Mouse (Mus musculus) stomach, postnatal 0 days (tissue): Measurements from ENCODE around the gene Stat1. TPM values are rescaled to one million over a fixed set of nuclear protein-coding genes. Genes with fewer than 3 reads are reported as not detected.

Experiments
- ATAC-seq: fragments of 200-750 bp; cut with Nextera tagmentation; 2 replicates; pipeline ENCODE4 v1.8.0; 2017; ENCODE audit not compliant: low FRiP score, low TSS enrichment
- DNase-seq: peaks from one replicate; pipeline ENCODE4 v3.0.0-alpha.2; 2016; ENCODE audit warnings: low spot score
- H3K27ac ChIP-seq: fragments of 300-500 bp; sonication (generic); replicated peaks from 2 replicates; pipeline ENCODE4 v1.5.1; 2014; ENCODE audit warnings: mild to moderate bottlenecking, control low read depth
- H3K27me3 ChIP-seq: fragments of 300-500 bp; sonication (generic); 2 replicates; pipeline ENCODE4 v1.6.1; 2014; ENCODE audit warnings: low read length; ENCODE audit not compliant: control insufficient read depth, insufficient read depth
- H3K36me3 ChIP-seq: fragments of 300-500 bp; sonication (generic); 2 replicates; pipeline ENCODE4 v1.6.1; 2014; ENCODE audit warnings: low read length, mixed read lengths; ENCODE audit not compliant: control insufficient read depth, insufficient read depth
- H3K4me1 ChIP-seq: fragments of 300-500 bp; sonication (generic); replicated peaks from 2 replicates; pipeline ENCODE4 v1.6.1; 2014; ENCODE audit warnings: antibody characterized with exemption; ENCODE audit not compliant: control insufficient read depth, insufficient read depth
- H3K4me2 ChIP-seq: fragments of 300-500 bp; sonication (generic); replicated peaks from 2 replicates; pipeline ENCODE4 v1.6.1; 2014; ENCODE audit warnings: low read depth, mild to moderate bottlenecking, control low read depth, moderate library complexity
- H3K4me3 ChIP-seq: fragments of 300-500 bp; sonication (generic); 2 replicates; pipeline ENCODE4 v1.5.1; 2014; ENCODE audit warnings: low read depth, low read length, control low read depth
- H3K9ac ChIP-seq: fragments of 300-500 bp; sonication (generic); 2 replicates; pipeline ENCODE4 v1.6.1; 2014; ENCODE audit warnings: mild to moderate bottlenecking, low read length, control low read depth, mixed read lengths
- H3K9me3 ChIP-seq: fragments of 300-500 bp; sonication (generic); 2 replicates; pipeline ENCODE4 v1.6.1; 2016; ENCODE audit warnings: low read length; ENCODE audit not compliant: control insufficient read depth
- CTCF ChIP-seq: IDR thresholded peaks from 2 replicates; pipeline ENCODE4 v1.5.1; 2016; ENCODE audit warnings: antibody characterized with exemption, low read depth, mild to moderate bottlenecking, moderate library complexity
- EP300 ChIP-seq: optimal IDR thresholded peaks from 2 replicates; pipeline ENCODE3; 2016; ENCODE audit warnings: antibody characterized with exemption
- WGBS: fragments of 180-500 bp; shearing (Covaris S2); extraction: QIAGEN DNeasy Blood & Tissue Kit; methylation state at CpG from one replicate; pipeline ENCODE4 v1.1.7; 2014; 5-methylcytosine and 5-hydroxymethylcytosine counted together
- polyA plus RNA-seq: library from polyadenylated mRNA; unstranded; fragments of >200 nt; fragmentation: Nextera tagmentation; extraction: Ambion mirVana; gene quantifications from 2 replicates; pipeline ENCODE4 v1.2.1, GENCODE M21; 2015

Gene Stat1
- polyA plus RNA-seq, 1 experiment from 2014 or later: 22.2 TPM

DNA sequence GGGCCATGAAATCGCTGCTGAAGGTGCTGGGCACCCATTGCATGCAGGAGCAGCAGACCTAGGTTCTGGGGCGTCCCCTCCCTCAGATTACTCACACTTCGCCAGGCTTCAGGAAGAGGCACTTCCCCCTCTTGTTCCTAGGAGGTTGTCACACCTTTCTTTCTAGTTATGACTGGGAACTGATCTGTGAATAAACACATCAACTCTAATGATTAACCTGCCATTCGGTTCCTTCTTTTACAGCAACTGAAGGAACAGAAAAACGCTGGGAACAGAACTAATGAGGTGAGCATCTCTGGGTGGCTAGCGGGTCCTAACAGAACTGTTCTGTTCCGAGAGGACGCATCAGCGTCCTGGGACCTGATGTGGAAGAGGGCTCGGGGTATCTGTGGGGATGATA, 25.7 kb downstream of the Stat1 start:
- Histone ChIP-seq H3K9ac (no peak overlapping the region), H3K36me3 (peaks cover 5% of the 10 kb centered on the region; the same call in 1 of the 2 replicates), H3K27me3 (no peaks in the 10 kb centered on the region), H3K27ac (no peak overlapping the region), H3K4me3 (no peak overlapping the region), H3K4me2 (no peak overlapping the region), H3K9me3 (no peaks in the 10 kb centered on the region), H3K4me1 (no peaks in the 10 kb centered on the region)
- DNase-seq (no peak), ATAC-seq (peak; percentile 70)
- TF ChIP-seq EP300 (no peak), CTCF (no peak)
- WGBS: 57% methylated on average over 10 of the region's 10 CpGs

DNA sequence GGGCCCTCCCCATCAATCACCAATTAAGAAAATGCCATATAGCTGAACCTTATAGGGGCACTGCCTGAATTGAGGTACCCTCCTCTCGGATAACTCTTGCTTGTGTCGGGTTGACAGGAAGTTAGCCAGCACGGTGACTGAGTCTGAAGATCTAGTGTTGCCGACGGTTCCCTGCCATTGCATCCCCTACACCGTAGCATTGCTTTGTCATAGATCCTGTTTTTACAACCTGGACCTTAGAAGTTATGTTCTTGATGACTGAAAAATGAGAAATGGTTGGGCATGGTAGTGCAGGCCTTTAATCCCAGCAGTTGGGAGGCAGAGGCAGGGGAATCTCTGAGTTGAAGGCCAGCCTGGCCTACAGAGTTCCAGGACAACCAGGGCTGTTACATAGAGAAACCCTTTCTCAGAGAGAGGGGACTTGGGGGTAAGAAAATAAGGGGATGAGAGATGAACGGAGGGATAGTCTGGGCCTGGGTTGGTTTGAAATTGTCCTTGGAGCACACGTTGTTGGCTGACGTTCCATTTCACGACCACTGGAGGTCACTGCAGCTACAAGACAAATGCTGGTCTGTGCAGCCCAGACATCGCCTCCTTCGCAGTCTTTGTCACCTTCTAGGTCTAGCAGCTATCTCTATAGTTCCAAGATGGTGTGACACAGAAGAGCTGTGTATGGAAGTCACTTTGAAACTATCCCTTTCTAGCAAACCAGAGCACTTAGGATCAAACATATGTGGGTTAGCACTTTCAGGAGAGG, 27.2 kb downstream of the Stat1 start:
- no peaks in the 10 kb centered on the region for H3K27me3 ChIP-seq
- DNase-seq (peak; percentile 53), ATAC-seq (peak; percentile 66)
- TF ChIP-seq CTCF (peak; percentile 85), EP300 (no peak)
- no peak overlapping the region for H3K4me3 ChIP-seq
- H3K27ac ChIP-seq: no peak overlapping the region
- H3K36me3 ChIP-seq: no peaks in the 10 kb centered on the region; the same call in 1 of the 2 replicates
- H3K9me3 ChIP-seq: no peaks in the 10 kb centered on the region
- no peaks in the 10 kb centered on the region for H3K4me1 ChIP-seq
- WGBS: 54% methylated on average over 12 of the region's 12 CpGs
- H3K9ac ChIP-seq: no peak overlapping the region
- no peak overlapping the region for H3K4me2 ChIP-seq

DNA sequence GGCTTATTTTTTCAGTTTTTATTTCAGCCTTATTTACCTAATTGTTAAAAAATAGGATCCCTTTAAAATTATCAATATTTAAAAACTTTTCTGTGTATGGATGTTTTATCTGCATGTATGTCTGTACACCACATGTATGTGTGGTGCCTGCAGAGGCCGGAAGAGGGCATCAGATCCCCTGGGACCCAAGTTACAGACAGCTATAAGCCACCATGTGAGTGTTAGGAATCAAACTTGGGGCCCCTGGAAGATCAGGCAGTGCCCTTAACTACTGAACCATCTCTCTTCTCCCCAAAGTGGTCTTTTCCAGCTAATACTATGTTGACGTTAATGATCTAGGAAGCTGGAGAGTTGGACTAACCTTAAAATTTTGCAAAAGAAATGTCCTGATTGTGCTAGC, 28.2 kb downstream of the Stat1 start:
- Histone ChIP-seq H3K9me3 (no peaks in the 10 kb centered on the region), H3K27me3 (no peaks in the 10 kb centered on the region), H3K9ac (no peak overlapping the region), H3K36me3 (no peaks in the 10 kb centered on the region; the same call in 1 of the 2 replicates), H3K4me2 (no peak overlapping the region), H3K27ac (no peak overlapping the region), H3K4me1 (no peaks in the 10 kb centered on the region), H3K4me3 (no peak overlapping the region)
- TF ChIP-seq CTCF (no peak), EP300 (no peak)
- no peak for DNase-seq
- no peak for ATAC-seq
- WGBS: 87% methylated on average over 2 of the region's 2 CpGs

DNA sequence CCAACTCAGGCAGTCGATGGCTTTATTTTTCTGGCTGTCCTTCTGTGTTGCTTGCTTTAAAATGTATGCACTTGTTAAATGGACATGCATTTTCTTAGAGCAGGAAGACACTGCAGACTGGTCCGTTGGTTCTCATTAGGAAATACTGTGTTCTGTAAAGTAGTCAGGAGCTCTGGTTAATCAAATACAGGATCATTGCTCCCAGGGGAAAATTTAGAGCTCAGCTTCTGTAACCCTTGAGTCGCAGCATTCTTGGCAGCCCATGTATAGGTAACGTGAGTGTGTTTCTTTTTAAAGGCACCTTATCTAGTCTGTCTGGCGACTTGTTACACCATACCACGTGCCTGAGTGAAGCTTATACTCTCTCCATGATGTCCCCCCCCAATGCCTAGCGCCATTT, 28.9 kb downstream of the Stat1 start:
- no peaks in the 10 kb centered on the region for H3K9me3 ChIP-seq
- H3K4me1 ChIP-seq: no peaks in the 10 kb centered on the region
- WGBS: 81% methylated on average over 7 of the region's 7 CpGs
- H3K27ac ChIP-seq: no peak overlapping the region
- no peak overlapping the region for H3K4me2 ChIP-seq
- no peak overlapping the region for H3K9ac ChIP-seq
- no peak for DNase-seq
- H3K36me3 ChIP-seq: no peaks in the 10 kb centered on the region; the same call in 1 of the 2 replicates
- ATAC-seq: no peak
- TF ChIP-seq EP300 (no peak), CTCF (no peak)
- H3K4me3 ChIP-seq: no peak overlapping the region
- no peaks in the 10 kb centered on the region for H3K27me3 ChIP-seq

DNA sequence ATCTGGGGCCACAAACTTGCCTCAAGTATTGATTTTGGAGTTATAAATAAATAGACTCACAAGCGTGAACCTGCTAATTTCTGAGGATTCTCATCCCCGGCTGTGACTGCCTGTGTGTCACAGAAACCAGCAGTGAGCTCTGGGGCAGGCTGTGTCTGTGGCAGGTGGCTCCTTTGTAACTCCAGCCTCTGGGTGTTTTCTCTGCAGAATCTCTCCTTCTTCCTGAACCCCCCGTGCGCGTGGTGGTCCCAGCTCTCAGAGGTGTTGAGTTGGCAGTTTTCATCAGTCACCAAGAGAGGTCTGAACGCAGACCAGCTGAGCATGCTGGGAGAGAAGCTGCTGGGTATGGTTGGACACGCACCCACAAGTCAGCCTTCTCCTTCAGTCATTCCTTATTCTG, 29.5 kb downstream of the Stat1 start:
- TF ChIP-seq CTCF (no peak), EP300 (no peak)
- DNase-seq (no peak), ATAC-seq (no peak)
- H3K4me3 ChIP-seq: no peak overlapping the region
- WGBS: 82% methylated on average over 7 of the region's 7 CpGs
- H3K9me3 ChIP-seq: no peaks in the 10 kb centered on the region
- H3K36me3 ChIP-seq: no peaks in the 10 kb centered on the region; the same call in 1 of the 2 replicates
- no peak overlapping the region for H3K4me2 ChIP-seq
- no peak overlapping the region for H3K27ac ChIP-seq
- no peaks in the 10 kb centered on the region for H3K27me3 ChIP-seq
- no peaks in the 10 kb centered on the region for H3K4me1 ChIP-seq
- no peak overlapping the region for H3K9ac ChIP-seq

DNA sequence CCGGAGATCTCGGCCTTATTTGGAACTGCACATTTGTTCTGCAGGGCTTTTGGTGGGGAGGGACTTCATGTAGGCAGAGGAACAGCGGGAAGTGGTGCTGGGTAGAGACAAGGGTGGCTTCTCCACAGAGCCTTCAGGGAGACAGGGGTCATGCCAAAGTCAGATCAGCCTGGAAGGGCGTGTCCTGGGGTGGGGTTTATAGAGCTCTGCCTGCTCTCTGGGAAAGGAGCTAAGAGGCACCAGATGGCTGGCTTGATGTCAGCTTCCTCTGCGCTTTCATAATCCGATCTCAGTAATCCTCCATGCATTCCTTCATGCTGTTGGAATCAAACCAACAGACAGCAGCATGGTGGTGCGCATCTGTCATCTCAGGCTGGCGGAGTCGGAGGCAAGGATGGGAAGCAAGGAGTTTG, 30.7 kb downstream of the Stat1 start:
- WGBS: 38% methylated on average over 9 of the region's 9 CpGs
- Histone ChIP-seq H3K9ac (no peak overlapping the region), H3K27ac (no peak overlapping the region), H3K36me3 (peaks cover 2% of the 10 kb centered on the region; the same call in 1 of the 2 replicates), H3K4me1 (no peaks in the 10 kb centered on the region), H3K4me2 (peak overlapping the region; percentile 6; the same call in 1 of the 2 replicates), H3K4me3 (no peak overlapping the region), H3K9me3 (no peaks in the 10 kb centered on the region), H3K27me3 (no peaks in the 10 kb centered on the region)
- peak; percentile 25 for DNase-seq
- no peak for TF ChIP-seq CTCF
- no peak for TF ChIP-seq EP300
- peak; percentile 22; the same call in 1 of the 2 replicates for ATAC-seq
